Mouse (Mus musculus): Measurements from ENCODE around the gene Otx2. TPM values are rescaled to one million over a fixed set of nuclear protein-coding genes. Genes with fewer than 3 reads are reported as not detected.

Gene Otx2
- total RNA-seq, 1 experiment = 12.3 TPM

DNA sequence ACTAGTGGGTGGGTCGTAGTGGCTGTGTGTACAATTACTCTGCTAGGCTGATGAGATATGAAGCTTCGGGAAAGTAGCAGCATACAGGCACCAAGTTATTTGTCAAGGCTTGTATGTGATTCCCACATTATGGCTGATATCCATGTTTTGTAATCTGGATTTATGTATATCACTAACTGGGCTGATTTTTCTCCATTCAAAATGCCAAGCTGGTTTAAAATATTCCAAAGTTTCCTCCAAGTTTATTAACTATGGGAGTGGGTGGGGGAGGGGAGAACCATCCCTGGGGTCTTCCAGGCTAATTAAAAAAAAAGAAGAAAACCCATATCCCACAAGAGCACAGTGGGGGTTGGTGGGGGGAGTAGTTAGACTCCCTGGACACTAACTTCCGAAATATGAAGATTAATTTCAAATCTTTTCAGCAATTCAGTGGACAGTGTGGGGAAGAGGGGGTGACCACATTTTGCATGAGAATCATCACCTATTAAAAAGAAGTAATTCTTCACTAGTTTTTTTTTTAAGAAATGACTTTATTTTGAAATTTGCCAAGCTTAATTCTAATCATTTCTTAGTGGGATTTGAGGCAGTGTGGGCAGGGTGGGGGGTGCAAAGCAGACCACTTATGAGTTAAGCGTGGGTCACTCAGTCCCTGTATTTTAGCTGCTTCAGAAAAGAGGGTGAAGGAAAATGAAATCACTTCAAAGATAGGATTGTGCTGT lies 2.7 kb downstream of the Otx2 start:
- H3K4me3 ChIP-seq (ENCODE audit: insufficient read depth in 1 of 2, low read depth in 1 of 2, low read length in 2 of 2, poor library complexity in 1 of 2, severe bottlenecking in 1 of 2) = no peak overlapping the region
- no peak overlapping the region for H3K27ac ChIP-seq (ENCODE audit: insufficient read depth, low read depth, low read length, poor library complexity, severe bottlenecking)
- no peak overlapping the region for H3K9ac ChIP-seq (ENCODE audit: insufficient read depth, low read depth, low read length, poor library complexity, severe bottlenecking)
- in situ Hi-C loops (cut with MboI; ENCODE audit: low sequenced_read_pairs in 2 of 2, unreplicated experiment in 2 of 2) = no loop called here
- no peak for DNase-seq (ENCODE audit: low read depth, low spot score)
- no peaks in the 10 kb centered on the region for H3K36me3 ChIP-seq (ENCODE audit: control insufficient read depth, insufficient read depth, low read length, poor library complexity, severe bottlenecking)
- H3K4me1 ChIP-seq (ENCODE audit: control insufficient read depth in 2 of 2, insufficient read depth in 2 of 2, low read length in 2 of 2, poor library complexity in 1 of 2) = peaks cover 3 to 4% of the 10 kb centered on the region in 2 experiments; a peak in 3 of 4 replicates
- no peaks in the 10 kb centered on the region for H3K9me3 ChIP-seq (ENCODE audit: control insufficient read depth, insufficient read depth, low read depth, low read length)
- TF ChIP-seq HCFC1 (IDR thresholded peaks at IDR 0.05; ENCODE audit: borderline replicate concordance, insufficient read depth, low read length) (no peak), MAFK (IDR thresholded peaks at IDR 0.05; ENCODE audit: insufficient read depth, low read depth, low read length) (no peak), ZNF384 (IDR thresholded peaks at IDR 0.05; ENCODE audit: low read depth, low read length) (no peak), ZC3H11A (IDR thresholded peaks at IDR 0.05; ENCODE audit: borderline replicate concordance, low read depth, low read length) (no peak), CHD2 (IDR thresholded peaks at IDR 0.05; ENCODE audit: low read depth, low read length) (no peak)

DNA sequence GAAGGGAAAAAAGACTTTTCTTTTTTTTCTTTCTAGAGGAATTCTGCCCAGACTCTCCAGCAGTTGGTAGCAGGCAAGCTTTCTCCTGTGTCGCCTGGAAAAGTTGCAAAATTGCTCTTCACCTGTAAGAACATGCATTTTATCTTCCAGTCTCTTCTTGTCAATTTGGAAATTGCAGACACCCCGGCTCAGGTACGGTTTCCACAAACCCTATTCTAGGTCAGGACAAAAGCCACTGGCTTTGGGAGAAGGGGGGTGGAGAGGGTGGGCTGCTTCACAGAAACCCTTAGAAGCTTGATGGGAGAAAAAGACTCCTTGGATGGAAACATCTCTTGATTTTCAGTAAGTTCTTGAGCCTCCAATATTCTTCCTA lies 3.4 kb downstream of the Otx2 start:
- Histone ChIP-seq H3K36me3 (ENCODE audit: control insufficient read depth, insufficient read depth, low read length, poor library complexity, severe bottlenecking) (no peaks in the 10 kb centered on the region), H3K9ac (ENCODE audit: insufficient read depth, low read depth, low read length, poor library complexity, severe bottlenecking) (no peak overlapping the region), H3K4me3 (ENCODE audit: insufficient read depth in 1 of 2, low read depth in 1 of 2, low read length in 2 of 2, poor library complexity in 1 of 2, severe bottlenecking in 1 of 2) (no peak overlapping the region), H3K27ac (ENCODE audit: insufficient read depth, low read depth, low read length, poor library complexity, severe bottlenecking) (no peak overlapping the region), H3K4me1 (ENCODE audit: control insufficient read depth in 2 of 2, insufficient read depth in 2 of 2, low read length in 2 of 2, poor library complexity in 1 of 2) (peaks cover 3 to 4% of the 10 kb centered on the region in 2 experiments; a peak in 3 of 4 replicates), H3K9me3 (ENCODE audit: control insufficient read depth, insufficient read depth, low read depth, low read length) (no peaks in the 10 kb centered on the region)
- TF ChIP-seq ZC3H11A (IDR thresholded peaks at IDR 0.05; ENCODE audit: borderline replicate concordance, low read depth, low read length) (no peak), MAFK (IDR thresholded peaks at IDR 0.05; ENCODE audit: insufficient read depth, low read depth, low read length) (no peak), HCFC1 (IDR thresholded peaks at IDR 0.05; ENCODE audit: borderline replicate concordance, insufficient read depth, low read length) (no peak), CHD2 (IDR thresholded peaks at IDR 0.05; ENCODE audit: low read depth, low read length) (no peak), ZNF384 (IDR thresholded peaks at IDR 0.05; ENCODE audit: low read depth, low read length) (no peak)
- DNase-seq (ENCODE audit: low read depth, low spot score) = no peak
- in situ Hi-C loops (cut with MboI; ENCODE audit: low sequenced_read_pairs in 2 of 2, unreplicated experiment in 2 of 2) = no loop called here

- no peaks in the 10 kb centered on the region for H3K9me3 ChIP-seq (ENCODE audit: control insufficient read depth, insufficient read depth, low read depth, low read length)
- H3K27ac ChIP-seq (ENCODE audit: insufficient read depth, low read depth, low read length, poor library complexity, severe bottlenecking) = no peak overlapping the region
- H3K4me1 ChIP-seq (ENCODE audit: control insufficient read depth in 2 of 2, insufficient read depth in 2 of 2, low read length in 2 of 2, poor library complexity in 1 of 2) = peaks cover 3 to 4% of the 10 kb centered on the region in 2 experiments; a peak in 3 of 4 replicates
- no peak for DNase-seq (ENCODE audit: low read depth, low spot score)
- no peak overlapping the region for H3K9ac ChIP-seq (ENCODE audit: insufficient read depth, low read depth, low read length, poor library complexity, severe bottlenecking)
- H3K4me3 ChIP-seq (ENCODE audit: insufficient read depth in 1 of 2, low read depth in 1 of 2, low read length in 2 of 2, poor library complexity in 1 of 2, severe bottlenecking in 1 of 2) = no peak overlapping the region
- TF ChIP-seq MAFK (IDR thresholded peaks at IDR 0.05; ENCODE audit: insufficient read depth, low read depth, low read length) (no peak), HCFC1 (IDR thresholded peaks at IDR 0.05; ENCODE audit: borderline replicate concordance, insufficient read depth, low read length) (no peak), CHD2 (IDR thresholded peaks at IDR 0.05; ENCODE audit: low read depth, low read length) (no peak), ZNF384 (IDR thresholded peaks at IDR 0.05; ENCODE audit: low read depth, low read length) (no peak), ZC3H11A (IDR thresholded peaks at IDR 0.05; ENCODE audit: borderline replicate concordance, low read depth, low read length) (no peak)
- in situ Hi-C loops (cut with MboI; ENCODE audit: low sequenced_read_pairs in 2 of 2, unreplicated experiment in 2 of 2) = no loop called here
- no peaks in the 10 kb centered on the region for H3K36me3 ChIP-seq (ENCODE audit: control insufficient read depth, insufficient read depth, low read length, poor library complexity, severe bottlenecking)
Observed at GRCm38 (mm10) chr14:48669541-48670257, 3.9 kb downstream of the Otx2 start.

GRCm38 (mm10) chr14:48668761-48669303 lies 4.8 kb downstream of the Otx2 start:
- peaks cover 2 to 3% of the 10 kb centered on the region in 2 experiments; a peak in 3 of 4 replicates for H3K4me1 ChIP-seq (ENCODE audit: control insufficient read depth in 2 of 2, insufficient read depth in 2 of 2, low read length in 2 of 2, poor library complexity in 1 of 2)
- H3K36me3 ChIP-seq (ENCODE audit: control insufficient read depth, insufficient read depth, low read length, poor library complexity, severe bottlenecking) = no peaks in the 10 kb centered on the region
- no peak overlapping the region for H3K27ac ChIP-seq (ENCODE audit: insufficient read depth, low read depth, low read length, poor library complexity, severe bottlenecking)
- DNase-seq (ENCODE audit: low read depth, low spot score) = no peak
- H3K9ac ChIP-seq (ENCODE audit: insufficient read depth, low read depth, low read length, poor library complexity, severe bottlenecking) = no peak overlapping the region
- peak overlapping the region; percentile 23 to 36; a peak in 3 of 4 replicates for H3K4me3 ChIP-seq (ENCODE audit: insufficient read depth in 1 of 2, low read depth in 1 of 2, low read length in 2 of 2, poor library complexity in 1 of 2, severe bottlenecking in 1 of 2)
- TF ChIP-seq HCFC1 (IDR thresholded peaks at IDR 0.05; ENCODE audit: borderline replicate concordance, insufficient read depth, low read length) (no peak), CHD2 (IDR thresholded peaks at IDR 0.05; ENCODE audit: low read depth, low read length) (no peak), ZC3H11A (IDR thresholded peaks at IDR 0.05; ENCODE audit: borderline replicate concordance, low read depth, low read length) (no peak), MAFK (IDR thresholded peaks at IDR 0.05; ENCODE audit: insufficient read depth, low read depth, low read length) (no peak), ZNF384 (IDR thresholded peaks at IDR 0.05; ENCODE audit: low read depth, low read length) (no peak)
- H3K9me3 ChIP-seq (ENCODE audit: control insufficient read depth, insufficient read depth, low read depth, low read length) = no peaks in the 10 kb centered on the region
- in situ Hi-C loops (cut with MboI; ENCODE audit: low sequenced_read_pairs in 2 of 2, unreplicated experiment in 2 of 2) = no loop called here
